Mouse (Mus musculus) spleen, adult 2 months (tissue): ENCODE data around the gene Stac3. TPM values are rescaled to one million over a fixed set of nuclear protein-coding genes. Genes with fewer than 3 reads are reported as not detected.

Source experiments
- DNase-seq, 2 experiments: peaks; one replicate each; pipeline versions ENCODE4 v3.0.0 to v3.0.0-alpha.2; 2012 to 2021; ENCODE audit warnings: low spot score in 2 of 2, low read depth in 1 of 2
- H3K27ac ChIP-seq: fragments of 200-500 bp; 2 replicates; pipeline ENCODE4 v1.5.1; 2012; ENCODE audit warnings: low read length, inconsistent platforms; ENCODE audit not compliant: insufficient read depth
- H3K27me3 ChIP-seq: fragments of 200-500 bp; 2 replicates; pipeline ENCODE4 v1.6.1; 2012; ENCODE audit warnings: mild to moderate bottlenecking, moderate library complexity, low read length, inconsistent platforms; ENCODE audit not compliant: control insufficient read depth, insufficient read depth
- H3K36me3 ChIP-seq: fragments of 200-500 bp; 2 replicates; pipeline ENCODE4 v1.6.1; 2012; ENCODE audit warnings: mild to moderate bottlenecking, low read length, inconsistent platforms; ENCODE audit not compliant: control insufficient read depth, insufficient read depth
- H3K4me1 ChIP-seq: fragments of 200-500 bp; 2 replicates; pipeline ENCODE4 v1.6.1; 2011; ENCODE audit warnings: inconsistent platforms; ENCODE audit not compliant: control insufficient read depth, insufficient read depth, insufficient read length
- H3K4me3 ChIP-seq: fragments of 200-500 bp; 2 replicates; pipeline ENCODE4 v1.5.1; 2011; ENCODE audit warnings: mild to moderate bottlenecking, inconsistent platforms; ENCODE audit not compliant: insufficient read depth, insufficient read length; ENCODE audit errors: extremely low read depth
- CTCF ChIP-seq: fragments of 200-500 bp; IDR thresholded peaks from 2 replicates; pipeline ENCODE4 v1.5.1; 2011; ENCODE audit warnings: mild to moderate bottlenecking, inconsistent platforms; ENCODE audit not compliant: insufficient read depth, insufficient read length, insufficient replicate concordance; ENCODE audit errors: extremely low read depth
- POLR2A ChIP-seq: fragments of 200-500 bp; IDR thresholded peaks from 2 replicates; pipeline ENCODE4 v1.6.1; 2011; ENCODE audit warnings: low read depth, low read length, inconsistent platforms
- WGBS: fragments of 180-500 bp; shearing (Covaris S2); methylation state at CpG from one replicate; pipeline ENCODE4 v1.1.7; 2018; 5-methylcytosine and 5-hydroxymethylcytosine counted together
- polyA plus RNA-seq: library from polyadenylated mRNA; depleted of rRNA; stranded (reverse); fragments of >200 nt; gene quantifications from 2 replicates; pipeline ENCODE4 v1.2.3, GENCODE M21; 2012

The Stac3 gene
- polyA plus RNA-seq, 1 experiment, result 2.2 TPM

- Histone ChIP-seq H3K27me3 (no peaks in the 10 kb centered on the region), H3K4me1 (peaks cover 5% of the 10 kb centered on the region), H3K36me3 (peaks cover 18% of the 10 kb centered on the region), H3K4me3 (no peak overlapping the region), H3K27ac (no peak overlapping the region)
- TF ChIP-seq POLR2A (no peak), CTCF (no peak)
- WGBS, result 95% methylated on average over 3 of the region's 3 CpGs
- no peak for DNase-seq
These were observed 24.9 kb upstream of the Stac3 start for GRCm38 (mm10) chr10:127476541-127476940.

- Histone ChIP-seq H3K4me3 (no peak overlapping the region), H3K27me3 (no peaks in the 10 kb centered on the region), H3K36me3 (peaks cover 18% of the 10 kb centered on the region), H3K27ac (no peak overlapping the region), H3K4me1 (no peaks in the 10 kb centered on the region; the same call in 1 of the 2 replicates)
- no peak for TF ChIP-seq POLR2A
- TF ChIP-seq CTCF, result no peak
- DNase-seq, result no peak
- WGBS, result 88% methylated on average over 7 of the region's 7 CpGs
These were observed 24.2 kb upstream of the Stac3 start for GRCm38 (mm10) chr10:127477301-127477700.

- H3K27ac ChIP-seq, result no peak overlapping the region
- H3K4me1 ChIP-seq, result no peaks in the 10 kb centered on the region; the same call in 1 of the 2 replicates
- 91% methylated on average over 4 of the region's 4 CpGs for WGBS
- H3K27me3 ChIP-seq, result no peaks in the 10 kb centered on the region
- H3K36me3 ChIP-seq, result peaks cover 15% of the 10 kb centered on the region
- DNase-seq, result no peak
- H3K4me3 ChIP-seq, result no peak overlapping the region
- no peak for TF ChIP-seq CTCF
- no peak for TF ChIP-seq POLR2A
These were observed 22.4 kb upstream of the Stac3 start for GRCm38 (mm10) chr10:127479131-127479530.

- Histone ChIP-seq H3K27me3 (no peaks in the 10 kb centered on the region), H3K27ac (peak overlapping the region; percentile 37; the same call in 1 of the 2 replicates), H3K4me3 (no peak overlapping the region), H3K4me1 (no peaks in the 10 kb centered on the region; the same call in 1 of the 2 replicates), H3K36me3 (peaks cover 13% of the 10 kb centered on the region; the same call in 1 of the 2 replicates)
- no peak for TF ChIP-seq POLR2A
- 38% methylated on average over 19 of the region's 19 CpGs for WGBS
- DNase-seq, result no peak
These were observed 20.4 kb upstream of the Stac3 start for GRCm38 (mm10) chr10:127480833-127481813.

- Histone ChIP-seq H3K27ac (no peak overlapping the region), H3K4me3 (no peak overlapping the region), H3K4me1 (no peaks in the 10 kb centered on the region; the same call in 1 of the 2 replicates), H3K27me3 (no peaks in the 10 kb centered on the region), H3K36me3 (peaks cover 15% of the 10 kb centered on the region)
- whole genome bisulfite sequencing, result 67% methylated on average over 10 of the region's 10 CpGs
- TF ChIP-seq CTCF (no peak), POLR2A (no peak)
- no peak for DNase-seq
These were observed 16.3 kb upstream of the Stac3 start for GRCm38 (mm10) chr10:127485235-127485634.

- H3K27me3 ChIP-seq, result no peaks in the 10 kb centered on the region
- peaks cover 31% of the 10 kb centered on the region for H3K36me3 ChIP-seq
- no peak overlapping the region for H3K4me3 ChIP-seq
- TF ChIP-seq POLR2A (no peak), CTCF (no peak)
- 91% methylated on average over 7 of the region's 7 CpGs for WGBS
- no peak for DNase-seq
- H3K4me1 ChIP-seq, result no peaks in the 10 kb centered on the region
- H3K27ac ChIP-seq, result no peak overlapping the region
These were observed 12.6 kb upstream of the Stac3 start for GRCm38 (mm10) chr10:127488856-127489255.
